Mouse (Mus musculus): ENCODE measurements around the gene Nfix. TPM values are rescaled to one million over a fixed set of nuclear protein-coding genes. Genes with fewer than 3 reads are reported as not detected.

Nfix gene
- polyA plus RNA-seq, 2 experiments, result 1.4 to 2.5 TPM

DNA sequence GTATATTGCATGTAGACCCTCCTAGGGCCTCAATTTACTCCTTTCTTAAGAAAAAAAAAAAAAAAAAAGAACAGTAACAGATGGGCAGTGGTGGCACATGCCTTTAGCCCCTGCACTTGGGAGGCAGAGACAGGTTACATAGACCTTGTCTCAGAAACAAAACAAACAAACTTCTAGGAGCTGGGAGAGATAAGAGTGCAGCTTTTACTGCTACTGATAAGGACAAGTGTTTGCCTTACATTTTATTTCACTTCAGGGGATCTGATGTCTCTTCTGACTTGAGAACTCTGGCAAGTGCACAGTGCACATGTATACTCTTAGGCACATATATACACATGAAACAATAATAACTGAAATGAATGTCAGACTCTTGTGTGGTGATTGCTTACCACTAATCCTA lies 142.9 kb downstream of the Nfix start:
- Histone ChIP-seq H3K9ac (replicated peaks) (peak overlapping the region; percentile 64), H3K9me3 (ENCODE audit: control insufficient read depth, low read length) (no peaks in the 10 kb centered on the region), H3K4me1 (replicated peaks; ENCODE audit: control insufficient read depth in 2 of 2, insufficient read depth in 2 of 2, low read length in 1 of 2) (peaks cover 32 to 44% of the 10 kb centered on the region in 2 experiments), H3K27me3 (ENCODE audit: control insufficient read depth, insufficient read depth, low read length) (peaks cover 3% of the 10 kb centered on the region; the same call in 1 of the 2 replicates), H3K36me3 (replicated peaks; ENCODE audit: control insufficient read depth, insufficient read depth, low read depth) (no peaks in the 10 kb centered on the region), H3K4me2 (ENCODE audit: low read depth) (peak overlapping the region; percentile 93), H3K4me3 (ENCODE audit: insufficient read depth in 1 of 2, low read depth in 2 of 2, low read length in 2 of 2) (no peak overlapping the region; a peak in 1 of 4 replicates), H3K27ac (peak overlapping the region; percentile 5; the same call in 1 of the 2 replicates)
- DNase-seq (ENCODE audit: low read depth in 3 of 3, low spot score in 3 of 3), result no peak
- TF ChIP-seq CTCF (IDR thresholded peaks at IDR 0.05; ENCODE audit: low read depth) (no peak), EP300 (IDR thresholded peaks at IDR 0.05; ENCODE audit: low read depth) (no peak)
- ATAC-seq (ENCODE audit: insufficient read depth), result no peak

DNA sequence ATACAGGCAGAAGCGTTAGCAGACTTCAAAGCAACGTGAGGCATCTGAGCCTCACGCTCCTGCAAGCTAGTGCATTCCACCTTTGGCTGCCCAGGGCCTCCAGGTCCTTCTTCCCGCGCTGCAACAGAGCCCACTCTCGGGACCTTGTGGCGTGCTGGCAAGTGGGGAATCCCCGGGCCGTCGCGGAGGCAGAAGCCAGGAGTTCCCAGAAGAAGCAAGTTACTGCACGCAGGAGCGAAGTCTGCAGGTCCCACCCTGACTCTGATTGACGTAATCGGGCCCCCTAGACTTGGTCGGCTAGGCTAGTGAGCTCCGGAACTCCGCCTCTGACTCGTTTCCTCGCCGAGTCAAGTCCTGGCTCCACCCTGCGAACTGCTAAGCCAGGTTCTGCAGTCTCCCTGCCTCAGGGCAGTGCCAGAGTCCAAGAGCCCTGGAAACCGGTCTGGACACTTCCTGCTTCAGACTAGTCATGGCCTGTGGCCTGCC lies 143.5 kb downstream of the Nfix start:
- ATAC-seq (ENCODE audit: insufficient read depth) (peak; percentile 63), DNase-seq (ENCODE audit: low read depth in 3 of 3, low spot score in 3 of 3) (peak; percentile 62 to 82 (median 64))
- H3K36me3 ChIP-seq (replicated peaks; ENCODE audit: control insufficient read depth, insufficient read depth, low read depth), result no peaks in the 10 kb centered on the region
- 0% methylated on average over 23 of the region's 23 CpGs for WGBS (ENCODE audit: insufficient replicate concordance)
- peak overlapping the region; percentile 41 to 50 for H3K4me3 ChIP-seq (ENCODE audit: insufficient read depth in 1 of 2, low read depth in 2 of 2, low read length in 2 of 2)
- peak overlapping the region; percentile 64 for H3K9ac ChIP-seq (replicated peaks)
- H3K4me1 ChIP-seq (replicated peaks; ENCODE audit: control insufficient read depth in 2 of 2, insufficient read depth in 2 of 2, low read length in 1 of 2), result peaks cover 32 to 44% of the 10 kb centered on the region in 2 experiments
- no peaks in the 10 kb centered on the region for H3K9me3 ChIP-seq (ENCODE audit: control insufficient read depth, low read length)
- TF ChIP-seq EP300 (IDR thresholded peaks at IDR 0.05; ENCODE audit: low read depth), result no peak
- TF ChIP-seq CTCF (IDR thresholded peaks at IDR 0.05; ENCODE audit: low read depth), result no peak
- peak overlapping the region; percentile 93 for H3K4me2 ChIP-seq (ENCODE audit: low read depth)
- H3K27me3 ChIP-seq (ENCODE audit: control insufficient read depth, insufficient read depth, low read length), result peaks cover 3% of the 10 kb centered on the region; the same call in 1 of the 2 replicates
- peak overlapping the region; percentile 23 for H3K27ac ChIP-seq

GRCm38 (mm10) chr8:84656191-84656525 lies 144.0 kb downstream of the Nfix start:
- DNase-seq (ENCODE audit: low read depth in 3 of 3, low spot score in 3 of 3) (no peak), ATAC-seq (ENCODE audit: insufficient read depth) (no peak)
- 9% methylated on average over 10 of the region's 10 CpGs for WGBS (ENCODE audit: insufficient replicate concordance)

GRCm38 (mm10) chr8:84655336-84656190 lies 144.6 kb downstream of the Nfix start:
- no peak for ATAC-seq (ENCODE audit: insufficient read depth)
- no peak for DNase-seq (ENCODE audit: low read depth in 3 of 3, low spot score in 3 of 3)
- Histone ChIP-seq H3K9me3 (ENCODE audit: control insufficient read depth, low read length) (no peaks in the 10 kb centered on the region), H3K4me3 (ENCODE audit: insufficient read depth in 1 of 2, low read depth in 2 of 2, low read length in 2 of 2) (peak overlapping the region; percentile 41 to 50), H3K4me1 (replicated peaks; ENCODE audit: control insufficient read depth in 2 of 2, insufficient read depth in 2 of 2, low read length in 1 of 2) (peaks cover 25 to 40% of the 10 kb centered on the region in 2 experiments), H3K27ac (no peak overlapping the region), H3K4me2 (ENCODE audit: low read depth) (peak overlapping the region; percentile 93), H3K9ac (replicated peaks) (peak overlapping the region; percentile 64), H3K36me3 (replicated peaks; ENCODE audit: control insufficient read depth, insufficient read depth, low read depth) (no peaks in the 10 kb centered on the region), H3K27me3 (ENCODE audit: control insufficient read depth, insufficient read depth, low read length) (peaks cover 3% of the 10 kb centered on the region; the same call in 1 of the 2 replicates)
- TF ChIP-seq EP300 (IDR thresholded peaks at IDR 0.05; ENCODE audit: low read depth), result no peak
- TF ChIP-seq CTCF (IDR thresholded peaks at IDR 0.05; ENCODE audit: low read depth), result no peak
- WGBS (ENCODE audit: insufficient replicate concordance), result 12% methylated on average over 15 of the region's 15 CpGs

More at GRCm38 (mm10) chr8:84656191-84656525, 144.0 kb downstream of the Nfix start:
- Histone ChIP-seq H3K36me3 (replicated peaks; ENCODE audit: control insufficient read depth, insufficient read depth, low read depth) (no peaks in the 10 kb centered on the region), H3K4me3 (ENCODE audit: insufficient read depth in 1 of 2, low read depth in 2 of 2, low read length in 2 of 2) (peak overlapping the region; percentile 41 to 50), H3K4me1 (replicated peaks; ENCODE audit: control insufficient read depth in 2 of 2, insufficient read depth in 2 of 2, low read length in 1 of 2) (peaks cover 31 to 44% of the 10 kb centered on the region in 2 experiments), H3K27me3 (ENCODE audit: control insufficient read depth, insufficient read depth, low read length) (peaks cover 3% of the 10 kb centered on the region; the same call in 1 of the 2 replicates), H3K27ac (peak overlapping the region; percentile 23; the same call in 1 of the 2 replicates), H3K9ac (replicated peaks) (peak overlapping the region; percentile 64), H3K4me2 (ENCODE audit: low read depth) (peak overlapping the region; percentile 93), H3K9me3 (ENCODE audit: control insufficient read depth, low read length) (no peaks in the 10 kb centered on the region)
- TF ChIP-seq EP300 (IDR thresholded peaks at IDR 0.05; ENCODE audit: low read depth) (no peak), CTCF (IDR thresholded peaks at IDR 0.05; ENCODE audit: low read depth) (no peak)

DNA sequence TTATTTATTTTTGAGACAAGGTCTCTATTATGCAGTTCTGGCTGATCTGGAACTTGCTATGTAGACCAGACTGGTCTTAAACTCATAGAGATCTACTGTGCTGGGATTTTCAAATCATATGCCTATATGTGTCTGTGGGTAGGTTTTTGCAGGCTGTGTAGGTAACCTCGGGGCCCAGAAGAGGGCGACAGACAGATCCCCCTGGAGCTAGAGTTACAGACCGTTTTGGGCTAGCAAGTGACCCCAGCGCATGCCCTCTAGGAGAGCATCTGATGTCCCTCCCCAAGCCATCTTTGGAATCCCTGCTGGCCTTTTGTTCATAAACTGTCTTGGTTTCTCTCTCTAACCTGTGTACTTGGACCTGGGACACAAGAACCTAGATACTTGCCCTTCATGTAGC lies 145.5 kb downstream of the Nfix start:
- Histone ChIP-seq H3K27me3 (ENCODE audit: control insufficient read depth, insufficient read depth, low read length) (peaks cover 3% of the 10 kb centered on the region; the same call in 1 of the 2 replicates), H3K27ac (no peak overlapping the region), H3K4me2 (ENCODE audit: low read depth) (no peak overlapping the region), H3K4me3 (ENCODE audit: insufficient read depth in 1 of 2, low read depth in 2 of 2, low read length in 2 of 2) (no peak overlapping the region), H3K9me3 (ENCODE audit: control insufficient read depth, low read length) (no peaks in the 10 kb centered on the region), H3K4me1 (replicated peaks; ENCODE audit: control insufficient read depth in 2 of 2, insufficient read depth in 2 of 2, low read length in 1 of 2) (peaks cover 22 to 34% of the 10 kb centered on the region in 2 experiments), H3K9ac (replicated peaks) (no peak overlapping the region), H3K36me3 (replicated peaks; ENCODE audit: control insufficient read depth, insufficient read depth, low read depth) (no peaks in the 10 kb centered on the region)
- WGBS (ENCODE audit: insufficient replicate concordance), result 26% methylated on average over 4 of the region's 4 CpGs
- TF ChIP-seq EP300 (IDR thresholded peaks at IDR 0.05; ENCODE audit: low read depth), result no peak
- peak; percentile 57 for TF ChIP-seq CTCF (IDR thresholded peaks at IDR 0.05; ENCODE audit: low read depth)
- DNase-seq (ENCODE audit: low read depth in 3 of 3, low spot score in 3 of 3) (no peak), ATAC-seq (ENCODE audit: insufficient read depth) (no peak)

Data from liver, embryonic 14.5 days (tissue).